Mouse (Mus musculus) intestine, postnatal 0 days (tissue): Measurements from ENCODE around the gene Sp9. TPM values are rescaled to one million over a fixed set of nuclear protein-coding genes. Genes with fewer than 3 reads are reported as not detected.

Experiments used
- ATAC-seq: fragments of 200-750 bp; cut with Nextera tagmentation; 2 replicates; pipeline ENCODE4 v1.8.0; 2017; ENCODE audit warnings: mild to moderate bottlenecking, moderate TSS enrichment, moderate library complexity
- H3K27ac ChIP-seq: fragments of 300-500 bp; sonication (generic); 2 replicates; pipeline ENCODE4 v1.5.1; 2014; ENCODE audit warnings: mild to moderate bottlenecking, low read depth, low read length, moderate library complexity
- H3K27me3 ChIP-seq: fragments of 300-500 bp; sonication (generic); replicated peaks from 2 replicates; pipeline ENCODE4 v1.6.1; 2014; ENCODE audit warnings: low read length, mixed read lengths; ENCODE audit not compliant: control insufficient read depth, insufficient read depth
- H3K36me3 ChIP-seq: fragments of 300-500 bp; sonication (generic); 2 replicates; pipeline ENCODE4 v1.6.1; 2014; ENCODE audit warnings: mild to moderate bottlenecking, moderate library complexity; ENCODE audit not compliant: control insufficient read depth, insufficient read depth
- H3K4me1 ChIP-seq: fragments of 300-500 bp; sonication (generic); replicated peaks from 2 replicates; pipeline ENCODE4 v1.6.1; 2014; ENCODE audit warnings: antibody characterized with exemption, low read length, mixed read lengths; ENCODE audit not compliant: control insufficient read depth, insufficient read depth
- H3K4me2 ChIP-seq: fragments of 300-500 bp; sonication (generic); replicated peaks from 2 replicates; pipeline ENCODE4 v1.6.1; 2014; ENCODE audit warnings: low read depth, mild to moderate bottlenecking, moderate library complexity
- H3K4me3 ChIP-seq: fragments of 300-500 bp; sonication (generic); 2 replicates; pipeline ENCODE4 v1.5.1; 2014; ENCODE audit warnings: low read depth, low read length
- H3K9ac ChIP-seq: fragments of 300-500 bp; sonication (generic); 2 replicates; pipeline ENCODE4 v1.6.1; 2014; ENCODE audit warnings: mild to moderate bottlenecking, low read depth, low read length
- H3K9me3 ChIP-seq: fragments of 300-500 bp; sonication (generic); 2 replicates; pipeline ENCODE4 v1.6.1; 2016; ENCODE audit warnings: mixed run types; ENCODE audit not compliant: control insufficient read depth
- CTCF ChIP-seq: sonication (generic); IDR thresholded peaks from 2 replicates; pipeline ENCODE4 v1.5.1; 2016; ENCODE audit warnings: low read depth, mild to moderate bottlenecking, control low read depth, antibody characterized with exemption, moderate library complexity
- WGBS: fragments of 180-500 bp; shearing (Covaris S2); extraction: QIAGEN DNeasy Blood & Tissue Kit; methylation state at CpG from one replicate; pipeline ENCODE4 v1.1.7; 2014; 5-methylcytosine and 5-hydroxymethylcytosine counted together
- polyA plus RNA-seq: library from polyadenylated mRNA; unstranded; fragments of >200 nt; fragmentation: Nextera tagmentation; extraction: Ambion mirVana; gene quantifications from 2 replicates; pipeline ENCODE4 v1.2.1, GENCODE M21; 2015

Sp9 gene
- polyA plus RNA-seq, 1 experiment from 2014 or later: not detected

DNA sequence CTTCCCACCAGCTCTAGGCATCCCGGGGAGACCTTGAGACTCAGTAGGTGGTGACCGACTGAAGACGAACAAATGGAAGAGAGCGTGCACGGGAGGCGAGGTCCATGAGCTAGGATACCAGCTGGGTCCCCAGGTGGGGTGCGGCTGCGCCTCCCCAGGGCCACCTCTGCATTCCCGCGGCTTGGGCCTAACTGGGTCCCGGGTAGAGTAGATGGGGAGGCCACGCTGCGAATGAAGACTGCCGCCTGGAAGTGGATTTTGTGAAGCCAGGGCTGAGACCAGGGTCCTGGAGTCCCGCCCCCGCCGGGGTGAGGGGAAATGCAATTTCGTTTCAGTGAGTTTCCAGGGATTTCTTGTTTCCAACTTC lies 6.0 kb downstream of the Sp9 start:
- Histone ChIP-seq H3K4me1 (peaks cover 3% of the 10 kb centered on the region; the same call in 1 of the 2 replicates), H3K9ac (no peak overlapping the region), H3K27ac (no peak overlapping the region), H3K4me2 (no peak overlapping the region), H3K9me3 (no peaks in the 10 kb centered on the region), H3K27me3 (peaks cover 80% of the 10 kb centered on the region), H3K36me3 (no peaks in the 10 kb centered on the region), H3K4me3 (0 out of 2 replicates have a peak overlapping the region, but pooled peaks have one; percentile 4)
- no peak for ATAC-seq
- TF ChIP-seq CTCF: no peak
- WGBS: 5% methylated on average over 18 of the region's 18 CpGs

DNA sequence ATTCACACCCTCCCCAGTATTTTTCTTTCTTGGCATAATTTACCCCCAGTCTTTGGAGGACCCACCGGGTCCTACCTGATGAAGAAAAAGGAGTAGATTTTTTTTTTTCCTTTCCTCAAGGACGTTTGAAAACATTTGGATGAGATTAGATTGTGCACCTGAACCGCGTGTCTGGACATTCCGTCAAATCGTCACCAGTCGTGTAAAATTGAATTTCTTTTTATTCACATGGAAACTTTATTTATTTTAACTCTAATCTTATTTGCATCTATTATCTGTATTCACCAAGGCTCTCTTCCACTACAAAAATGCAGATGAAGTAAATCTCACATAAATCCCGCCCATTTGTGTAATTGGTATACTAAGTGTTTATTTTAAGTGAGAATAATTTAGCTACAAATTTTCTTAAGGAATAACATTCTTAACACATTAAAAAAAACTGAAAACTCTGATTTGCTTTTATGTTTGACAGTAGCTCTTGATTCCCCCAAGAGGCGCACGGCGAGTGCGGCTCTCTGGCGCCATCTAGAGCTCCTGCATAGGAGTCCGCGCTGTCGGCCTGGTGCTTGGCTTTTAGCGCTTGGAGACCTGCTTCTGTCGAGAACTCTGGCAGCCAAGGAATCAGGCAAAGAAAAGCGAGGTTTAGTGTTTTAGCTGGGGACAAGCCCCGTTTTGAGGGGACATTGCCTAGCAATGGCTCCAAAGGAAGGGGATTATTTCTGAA lies 6.6 kb downstream of the Sp9 start:
- H3K27me3 ChIP-seq: peaks cover 74% of the 10 kb centered on the region
- WGBS: 4% methylated on average over 20 of the region's 20 CpGs
- no peak overlapping the region for H3K27ac ChIP-seq
- H3K4me1 ChIP-seq: peaks cover 3% of the 10 kb centered on the region; the same call in 1 of the 2 replicates
- H3K9ac ChIP-seq: no peak overlapping the region
- H3K4me3 ChIP-seq: peak overlapping the region; percentile 20
- H3K9me3 ChIP-seq: no peaks in the 10 kb centered on the region
- H3K4me2 ChIP-seq: peak overlapping the region; percentile 49
- TF ChIP-seq CTCF: peak; percentile 97
- peak; percentile 65; the same call in 1 of the 2 replicates for ATAC-seq
- H3K36me3 ChIP-seq: no peaks in the 10 kb centered on the region

DNA sequence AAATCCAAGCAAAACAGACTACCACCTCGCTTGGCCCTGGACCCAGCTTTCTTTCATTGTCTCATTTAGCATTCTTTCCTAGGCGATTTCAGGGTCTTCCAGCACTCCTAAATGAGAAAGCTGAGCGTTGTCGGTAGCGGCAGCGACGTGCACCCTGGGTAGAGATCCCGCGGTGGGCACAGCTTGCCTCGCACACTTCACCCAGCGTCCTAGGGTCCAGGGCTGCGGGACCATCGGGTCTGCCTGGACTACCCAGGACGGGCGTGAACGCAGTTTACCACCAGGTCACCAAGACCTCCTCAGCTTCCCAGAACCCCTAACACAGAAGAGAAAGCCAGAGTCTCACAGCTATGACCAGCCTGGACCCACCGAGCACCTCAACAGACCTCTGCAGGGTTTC lies 7.1 kb downstream of the Sp9 start:
- H3K4me1 ChIP-seq: peaks cover 3% of the 10 kb centered on the region; the same call in 1 of the 2 replicates
- peaks cover 68% of the 10 kb centered on the region for H3K27me3 ChIP-seq
- peak overlapping the region; percentile 49 for H3K4me2 ChIP-seq
- ATAC-seq: no peak
- peak overlapping the region; percentile 20 for H3K4me3 ChIP-seq
- H3K9ac ChIP-seq: no peak overlapping the region
- no peaks in the 10 kb centered on the region for H3K36me3 ChIP-seq
- no peak overlapping the region for H3K27ac ChIP-seq
- no peak for TF ChIP-seq CTCF
- WGBS: 3% methylated on average over 17 of the region's 17 CpGs
- H3K9me3 ChIP-seq: no peaks in the 10 kb centered on the region

DNA sequence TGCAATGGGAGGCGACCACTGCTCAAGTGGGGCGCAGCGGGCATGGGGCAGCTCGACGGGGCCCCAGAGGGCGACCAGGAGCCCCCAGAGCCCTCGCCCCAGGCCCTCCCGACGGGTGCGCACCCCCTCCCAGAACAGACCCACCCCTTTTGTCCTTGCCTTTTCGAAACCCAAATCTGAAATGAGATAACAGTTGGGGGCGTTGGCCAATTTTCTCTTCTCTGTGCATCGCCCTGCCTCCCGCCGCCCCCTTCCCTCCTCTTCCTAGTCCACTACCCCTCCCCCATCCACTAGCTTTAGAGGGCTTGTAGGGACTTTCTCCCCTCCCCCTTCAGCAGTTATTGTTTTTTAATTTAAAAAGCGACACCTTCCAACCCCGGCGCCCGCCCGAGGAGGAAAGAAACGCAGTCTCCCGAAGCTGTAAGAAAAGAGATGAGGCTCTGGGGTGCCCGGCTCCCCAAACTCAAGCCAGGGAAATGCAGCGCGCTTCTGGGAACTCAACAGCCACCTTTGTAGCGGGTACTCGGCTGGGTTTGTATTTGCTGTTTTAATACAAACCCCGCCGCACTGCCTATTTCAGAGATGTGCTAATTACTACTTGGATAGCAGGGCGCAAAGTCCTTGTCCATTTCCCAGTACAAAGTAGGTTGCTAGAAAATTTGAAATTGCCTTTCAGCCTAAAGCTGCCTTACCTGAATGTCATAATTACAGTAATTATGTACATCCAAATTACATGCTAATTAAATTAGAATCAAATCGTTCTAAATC lies 7.7 kb downstream of the Sp9 start:
- Histone ChIP-seq H3K36me3 (no peaks in the 10 kb centered on the region), H3K27ac (no peak overlapping the region), H3K4me1 (peaks cover under 1% of the 10 kb centered on the region; the same call in 1 of the 2 replicates), H3K9me3 (no peaks in the 10 kb centered on the region), H3K9ac (no peak overlapping the region), H3K4me2 (peak overlapping the region; percentile 49; the same call in 1 of the 2 replicates), H3K27me3 (peaks cover 62% of the 10 kb centered on the region), H3K4me3 (peak overlapping the region; percentile 20; the same call in 1 of the 2 replicates)
- 2% methylated on average over 31 of the region's 31 CpGs for WGBS
- no peak for ATAC-seq
- TF ChIP-seq CTCF: no peak

DNA sequence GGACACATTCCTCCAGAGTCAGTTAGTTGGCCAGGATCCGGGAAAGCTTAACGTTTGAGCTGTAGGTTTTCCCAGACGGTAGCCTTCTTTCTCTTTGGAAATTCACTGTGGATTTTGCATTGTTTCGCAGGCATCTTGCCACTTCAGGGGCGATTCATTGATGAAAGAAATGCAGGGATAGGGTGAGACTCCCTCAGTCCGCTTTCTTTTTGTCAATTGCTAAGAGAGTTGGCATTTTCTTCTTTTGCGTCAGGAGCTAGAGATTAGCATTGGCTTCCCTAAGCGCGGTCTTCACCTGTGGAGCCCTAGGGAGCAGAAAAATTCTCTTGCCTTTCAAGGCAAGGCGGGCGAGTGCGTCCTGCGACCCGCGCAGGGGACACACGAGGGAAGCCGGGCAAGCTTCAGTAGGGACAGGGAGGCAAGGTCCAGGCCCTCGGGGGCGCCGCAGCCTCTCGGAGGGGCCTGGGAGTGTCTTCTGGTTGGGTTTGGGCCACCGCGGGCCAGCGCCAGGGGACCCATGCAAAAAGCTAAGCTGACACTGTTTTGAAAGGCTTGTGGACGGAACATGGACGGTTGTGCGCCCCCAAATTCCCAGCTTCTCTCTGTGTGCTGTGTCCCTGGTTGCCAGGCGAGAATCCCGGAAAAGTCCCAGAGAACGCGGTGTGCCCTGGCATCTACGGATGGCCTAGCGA lies 8.8 kb downstream of the Sp9 start:
- peak overlapping the region; percentile 9 for H3K4me3 ChIP-seq
- no peak overlapping the region for H3K27ac ChIP-seq
- ATAC-seq: no peak
- 6% methylated on average over 33 of the region's 33 CpGs for WGBS
- no peaks in the 10 kb centered on the region; the same call in 1 of the 2 replicates for H3K4me1 ChIP-seq
- no peak for TF ChIP-seq CTCF
- H3K27me3 ChIP-seq: peaks cover 57% of the 10 kb centered on the region
- peak overlapping the region; percentile 37 for H3K4me2 ChIP-seq
- no peak overlapping the region for H3K9ac ChIP-seq
- peaks cover 2% of the 10 kb centered on the region; the same call in 1 of the 2 replicates for H3K36me3 ChIP-seq
- H3K9me3 ChIP-seq: no peaks in the 10 kb centered on the region
